Mouse (Mus musculus) cerebellum, adult 2 months (tissue): ENCODE measurements around the gene Spp1.

Experiments
- CTCF ChIP-seq: fragments of 200-500 bp; IDR thresholded peaks from 2 replicates; pipeline ENCODE4 v1.5.1; 2011; ENCODE audit warnings: low read depth, mild to moderate bottlenecking, control low read depth, low read length, moderate library complexity, borderline replicate concordance; ENCODE audit not compliant: insufficient read depth
- POLR2A ChIP-seq: fragments of 200-500 bp; IDR thresholded peaks from 2 replicates; pipeline ENCODE4 v1.6.1; 2011; ENCODE audit warnings: low read length, control low read depth, borderline replicate concordance; ENCODE audit not compliant: insufficient read depth

GRCm38 (mm10) chr5:104404551-104404950 is 30.4 kb upstream of the Spp1 start:
- TF ChIP-seq CTCF (no peak), POLR2A (no peak)
